Mouse (Mus musculus) heart, adult 2 months (tissue): ENCODE measurements around the gene Fam43a. TPM values are rescaled to one million over a fixed set of nuclear protein-coding genes. Genes with fewer than 3 reads are reported as not detected.

Experiments
- DNase-seq, 2 experiments: peaks; one replicate each; pipeline ENCODE4 v3.0.0; 2021
- H3K27ac ChIP-seq: fragments of 200-600 bp; 2 replicates; pipeline ENCODE4 v1.8.1; 2022
- H3K27me3 ChIP-seq: fragments of 200-500 bp; 2 replicates; pipeline ENCODE4 v1.6.1; 2012; ENCODE audit warnings: mild to moderate bottlenecking, low read length, inconsistent platforms, mixed read lengths; ENCODE audit not compliant: control insufficient read depth, insufficient read depth
- H3K36me3 ChIP-seq: fragments of 200-500 bp; 2 replicates; pipeline ENCODE4 v1.6.1; 2012; ENCODE audit warnings: low read length, inconsistent platforms; ENCODE audit not compliant: control insufficient read depth, insufficient read depth
- H3K4me1 ChIP-seq: fragments of 200-500 bp; 2 replicates; pipeline ENCODE4 v1.6.1; 2011; ENCODE audit warnings: low read length; ENCODE audit not compliant: control insufficient read depth, insufficient read depth
- H3K4me3 ChIP-seq: fragments of 200-600 bp; 2 replicates; pipeline ENCODE4 v1.8.1; 2022
- H3K79me2 ChIP-seq: fragments of 200-500 bp; replicated peaks from 2 replicates; pipeline ENCODE4 v1.6.1; 2012; ENCODE audit warnings: mild to moderate bottlenecking, inconsistent platforms, low read length, moderate library complexity, mixed read lengths; ENCODE audit not compliant: control insufficient read depth, insufficient read depth
- H3K9ac ChIP-seq: fragments of 200-500 bp; 2 replicates; pipeline ENCODE4 v1.6.1; 2012; ENCODE audit warnings: low read depth, mild to moderate bottlenecking, control low read depth, inconsistent platforms, low read length, mixed read lengths
- CTCF ChIP-seq: fragments of 200-600 bp; IDR thresholded peaks from 2 replicates; pipeline ENCODE4 v1.8.1; 2022; ENCODE audit warnings: antibody characterized with exemption, mild to moderate bottlenecking, moderate library complexity
- EP300 ChIP-seq: fragments of 200-500 bp; IDR thresholded peaks from 2 replicates; pipeline ENCODE4 v1.6.1; 2011; ENCODE audit warnings: low read depth, low read length, control low read depth; ENCODE audit not compliant: insufficient read depth
- POLR2A ChIP-seq: fragments of 200-500 bp; IDR thresholded peaks from 2 replicates; pipeline ENCODE4 v1.6.1; 2011; ENCODE audit warnings: mild to moderate bottlenecking, low read depth, low read length, control low read depth; ENCODE audit not compliant: insufficient read depth
- WGBS: fragments of 180-500 bp; shearing (Covaris S2); methylation state at CpG from one replicate; pipeline ENCODE4 v1.1.7; 2018; 5-methylcytosine and 5-hydroxymethylcytosine counted together
- intact Hi-C: fragments of 180-260 bp; cut with DNase I; formaldehyde crosslinking; loops from one replicate; pipeline ENCODE4 v1.15.1; 2025
- polyA plus RNA-seq: library from polyadenylated mRNA; depleted of rRNA; stranded (reverse); fragments of >200 nt; gene quantifications from 2 replicates; pipeline ENCODE4 v1.2.3, GENCODE M21; 2012
- total RNA-seq, 2 experiments: library from RNA; stranded (reverse); gene quantifications; 2 replicates each; pipeline ENCODE4 v1.2.3; 2021

Fam43a gene
- total and polyA plus RNA-seq, 3 experiments = 20.7 to 23.9 (median 22.6) TPM

DNA sequence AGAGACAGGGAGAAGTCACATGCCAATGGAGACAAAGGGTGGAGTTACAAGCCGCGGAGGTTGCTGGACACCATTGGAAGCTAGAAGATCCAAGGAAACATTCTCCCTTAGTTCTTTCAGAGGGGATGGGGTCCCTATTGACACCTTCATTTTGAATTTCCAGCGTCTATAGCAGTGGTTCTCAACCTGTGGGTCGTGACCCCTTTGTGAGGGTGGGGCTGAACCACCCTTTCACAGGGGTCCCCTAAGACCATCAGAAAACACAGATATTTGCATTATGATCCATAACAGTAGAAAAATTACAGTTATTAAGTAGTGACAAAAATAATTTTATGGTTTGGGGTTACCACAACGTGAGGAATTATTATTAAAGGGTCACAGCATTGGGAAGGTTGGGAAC is 30.0 kb downstream of the Fam43a start:
- 90% methylated on average over 5 of the region's 5 CpGs for WGBS
- H3K9ac ChIP-seq = no peak overlapping the region
- no peak for DNase-seq
- no peaks in the 10 kb centered on the region for H3K79me2 ChIP-seq
- TF ChIP-seq POLR2A = no peak
- no peak for TF ChIP-seq CTCF
- no peak for TF ChIP-seq EP300
- no peak overlapping the region for H3K27ac ChIP-seq
- H3K36me3 ChIP-seq = no peaks in the 10 kb centered on the region
- peaks cover 3% of the 10 kb centered on the region; the same call in 1 of the 2 replicates for H3K4me1 ChIP-seq
- H3K27me3 ChIP-seq = no peaks in the 10 kb centered on the region
- H3K4me3 ChIP-seq = no peak overlapping the region
- intact Hi-C loops = no loop called here

DNA sequence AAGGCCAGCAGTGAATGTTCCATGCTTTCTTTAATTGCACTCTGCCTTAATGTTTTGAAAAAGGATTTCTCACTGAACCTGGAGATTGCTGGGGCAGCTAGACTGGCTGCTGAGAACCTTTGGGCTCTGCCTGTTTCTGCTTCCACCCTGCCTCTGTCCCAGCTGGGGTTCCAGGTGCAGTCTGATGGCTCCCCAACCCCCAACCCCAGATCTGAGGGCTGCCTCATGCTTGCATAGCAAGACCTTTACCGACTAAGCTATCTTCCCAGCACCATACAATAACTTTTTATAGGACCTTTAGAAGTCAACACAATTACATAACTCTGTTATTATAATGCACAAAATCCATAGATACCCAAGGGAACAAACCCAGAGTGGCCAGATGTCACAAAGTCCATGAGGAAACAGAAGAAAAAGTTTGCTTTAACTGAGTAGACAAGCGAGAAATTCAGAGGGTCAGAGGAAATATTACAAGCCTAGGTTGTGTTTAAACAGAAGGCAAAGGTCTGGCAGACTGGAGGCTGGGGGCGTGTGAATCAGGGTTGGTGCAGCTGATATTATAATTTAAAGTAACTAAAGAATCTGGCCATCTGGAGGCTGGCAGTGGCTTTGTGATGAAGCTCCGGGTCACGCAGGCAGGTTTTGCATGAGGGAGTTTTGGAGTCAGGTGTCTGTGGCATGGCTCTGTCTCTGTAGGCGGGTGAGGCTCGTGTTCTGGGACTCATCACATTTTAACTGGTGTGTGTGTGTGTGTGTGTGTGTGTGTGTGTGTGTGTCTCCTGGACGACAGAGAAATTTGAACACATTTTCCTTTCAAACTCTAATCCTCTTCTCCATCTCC is 34.6 kb downstream of the Fam43a start:
- WGBS = 78% methylated on average over 8 of the region's 8 CpGs
- DNase-seq = no peak
- no peak for TF ChIP-seq CTCF
- TF ChIP-seq POLR2A = no peak
- TF ChIP-seq EP300 = no peak
- no peaks in the 10 kb centered on the region for H3K27me3 ChIP-seq
- intact Hi-C loops = no loop called here
- H3K4me1 ChIP-seq = no peaks in the 10 kb centered on the region
- H3K36me3 ChIP-seq = no peaks in the 10 kb centered on the region
- no peaks in the 10 kb centered on the region for H3K79me2 ChIP-seq
- no peak overlapping the region for H3K4me3 ChIP-seq
- H3K9ac ChIP-seq = no peak overlapping the region
- no peak overlapping the region for H3K27ac ChIP-seq

DNA sequence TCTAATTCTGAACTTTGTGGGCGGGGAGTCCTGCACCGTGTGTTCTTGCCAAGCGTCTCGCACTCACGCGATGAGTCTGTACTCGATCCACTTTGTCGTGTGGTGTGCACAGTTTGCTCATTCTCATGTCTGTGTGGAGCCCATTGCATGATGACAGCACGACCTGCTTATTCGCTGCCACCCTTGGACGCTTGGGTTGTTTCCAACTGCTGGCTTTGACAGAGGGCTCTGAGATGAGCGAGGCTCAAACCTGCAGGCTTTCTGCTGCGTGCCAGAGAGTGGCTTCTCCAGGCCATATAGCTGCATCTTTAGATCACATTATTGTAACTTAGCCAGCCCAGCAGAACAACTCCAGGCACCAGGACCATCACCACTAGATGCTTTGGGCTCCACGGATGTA is 39.1 kb downstream of the Fam43a start:
- DNase-seq = no peak
- Histone ChIP-seq H3K4me3 (no peak overlapping the region), H3K4me1 (no peaks in the 10 kb centered on the region), H3K9ac (no peak overlapping the region), H3K27me3 (no peaks in the 10 kb centered on the region), H3K79me2 (no peaks in the 10 kb centered on the region), H3K36me3 (no peaks in the 10 kb centered on the region), H3K27ac (no peak overlapping the region)
- no peak for TF ChIP-seq CTCF
- TF ChIP-seq POLR2A = no peak
- no peak for TF ChIP-seq EP300
- intact Hi-C loops = no loop called here
- WGBS = 89% methylated on average over 14 of the region's 14 CpGs

DNA sequence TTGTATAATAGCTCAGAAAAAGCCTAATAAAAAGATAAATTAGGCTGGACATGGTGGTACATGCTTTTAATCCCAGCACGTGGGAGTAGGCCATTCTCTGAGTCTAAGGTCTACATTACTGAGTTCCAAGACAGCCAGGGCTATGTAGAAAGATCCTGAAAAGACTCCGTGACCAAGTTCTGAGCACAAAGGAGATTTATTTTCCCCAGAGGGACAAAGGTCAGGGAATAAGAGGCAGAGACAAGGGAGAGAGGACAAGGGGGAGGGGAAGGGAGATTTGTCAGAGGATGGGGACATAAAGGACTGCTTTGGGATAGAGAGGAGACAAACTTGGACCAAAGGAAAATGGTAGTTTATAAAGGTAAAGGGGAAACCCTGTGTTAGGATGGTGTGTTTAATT is 41.1 kb downstream of the Fam43a start:
- no peak for TF ChIP-seq CTCF
- no peak for TF ChIP-seq EP300
- TF ChIP-seq POLR2A = no peak
- Histone ChIP-seq H3K27me3 (no peaks in the 10 kb centered on the region), H3K27ac (no peak overlapping the region), H3K9ac (no peak overlapping the region), H3K36me3 (no peaks in the 10 kb centered on the region), H3K4me3 (no peak overlapping the region), H3K4me1 (no peaks in the 10 kb centered on the region), H3K79me2 (no peaks in the 10 kb centered on the region)
- no peak for DNase-seq
- WGBS = 79% methylated on average over 2 of the region's 2 CpGs
- intact Hi-C loops = no loop called here

DNA sequence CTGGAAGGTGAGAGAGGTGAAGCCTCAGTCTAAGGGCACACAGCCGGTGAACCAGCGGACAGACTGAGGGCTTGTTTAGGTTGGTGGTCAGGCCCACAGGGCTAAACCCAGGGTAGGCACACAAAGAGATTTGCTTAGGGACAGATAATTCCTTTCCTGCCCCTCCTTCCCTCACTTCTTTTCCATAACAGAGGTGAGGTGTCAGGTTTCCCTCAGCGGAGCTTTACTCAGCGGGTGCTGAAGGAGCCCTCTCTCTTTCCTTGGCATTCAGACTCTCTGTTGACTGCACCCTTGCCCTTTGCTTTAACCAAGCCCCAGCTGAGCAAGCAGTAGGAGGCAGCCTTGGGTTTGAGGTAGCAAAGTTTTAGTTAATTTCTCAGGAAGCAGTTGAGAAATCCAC is 41.9 kb downstream of the Fam43a start:
- Histone ChIP-seq H3K4me3 (no peak overlapping the region), H3K27me3 (no peaks in the 10 kb centered on the region), H3K9ac (no peak overlapping the region), H3K27ac (no peak overlapping the region), H3K36me3 (no peaks in the 10 kb centered on the region), H3K79me2 (no peaks in the 10 kb centered on the region), H3K4me1 (no peaks in the 10 kb centered on the region)
- intact Hi-C loops = no loop called here
- DNase-seq = no peak
- TF ChIP-seq POLR2A (no peak), CTCF (no peak), EP300 (no peak)
- WGBS = 93% methylated on average over 4 of the region's 4 CpGs

GRCm38 (mm10) chr16:30642229-30642628 is 42.7 kb downstream of the Fam43a start:
- no peaks in the 10 kb centered on the region for H3K79me2 ChIP-seq
- no peak for DNase-seq
- H3K27me3 ChIP-seq = no peaks in the 10 kb centered on the region
- no peaks in the 10 kb centered on the region for H3K36me3 ChIP-seq
- intact Hi-C loops = no loop called here
- 85% methylated on average over 3 of the region's 3 CpGs for WGBS
- H3K27ac ChIP-seq = no peak overlapping the region
- no peak for TF ChIP-seq EP300
- TF ChIP-seq CTCF = peak; percentile 36
- no peak for TF ChIP-seq POLR2A
- no peak overlapping the region for H3K4me3 ChIP-seq
- no peak overlapping the region for H3K9ac ChIP-seq
- H3K4me1 ChIP-seq = no peaks in the 10 kb centered on the region
